Mouse (Mus musculus) embryo, embryonic 11.5 days (tissue): ENCODE results near the gene Xkr7.
A peak's percentile ranks its signal among the peaks of the same experiment; 100 is the strongest.

Experiments used
- DNase-seq: peaks from one replicate; pipeline ENCODE4 v3.0.0-alpha.2; 2012; ENCODE audit warnings: low read depth, low spot score

Gene Xkr7

DNA sequence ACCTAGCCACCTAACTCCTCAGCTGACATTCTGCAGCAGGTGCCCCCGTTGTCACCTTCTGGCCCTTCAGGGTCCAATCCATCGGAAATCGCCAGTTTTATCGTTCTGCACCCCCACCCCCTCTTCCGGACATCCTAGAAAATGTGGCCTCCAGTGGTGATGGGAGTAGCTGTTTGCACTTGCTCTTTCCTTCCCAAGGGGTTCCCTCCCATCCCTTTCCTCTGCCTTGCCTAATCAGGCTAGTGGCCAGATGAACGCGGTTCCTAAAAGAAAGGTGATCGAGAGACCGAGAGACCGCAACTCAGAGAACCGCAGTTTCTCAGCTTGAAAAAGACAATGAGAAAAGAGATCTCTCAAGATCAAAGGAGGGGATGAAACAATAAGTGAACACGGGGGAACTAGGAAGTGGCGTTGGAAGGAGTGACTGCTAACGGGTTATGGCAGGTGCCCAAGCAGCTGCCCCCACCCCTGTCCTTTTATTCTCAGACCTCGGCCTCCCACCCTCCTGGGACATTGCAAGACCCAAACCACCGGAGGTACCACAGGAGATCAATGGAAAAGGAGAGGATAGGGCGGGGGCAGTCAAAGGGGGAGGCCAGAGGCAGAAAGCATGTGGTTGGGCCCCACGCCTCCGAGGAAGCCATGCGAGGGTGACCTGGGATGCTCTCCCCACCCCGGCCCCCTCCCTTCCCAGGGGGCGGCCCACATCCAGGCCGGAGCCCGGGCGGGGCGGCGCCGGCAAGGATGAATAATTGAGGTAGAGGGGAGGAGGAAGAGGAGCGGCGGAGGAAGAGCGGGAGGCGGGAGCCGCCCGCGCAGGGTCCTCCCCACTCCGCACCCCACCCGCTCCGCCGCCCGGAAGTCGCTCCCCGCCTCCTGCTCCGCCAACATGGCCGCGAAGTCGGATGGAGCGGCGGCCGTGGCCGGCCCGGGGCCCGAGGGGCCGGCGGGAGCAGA lies at the start of gene Xkr7:
Gene Xkr7, plus strand, starts transcription at position 727 of the 957 bp plus-strand sequence.
- no peak for DNase-seq

- no peak for DNase-seq
These were observed 46.1 kb upstream of the Xkr7 start for GRCm38 (mm10) chr2:152985582-152985981.

GRCm38 (mm10) chr2:152991529-152991928 lies 40.1 kb upstream of the Xkr7 start:
- no peak for DNase-seq

DNA sequence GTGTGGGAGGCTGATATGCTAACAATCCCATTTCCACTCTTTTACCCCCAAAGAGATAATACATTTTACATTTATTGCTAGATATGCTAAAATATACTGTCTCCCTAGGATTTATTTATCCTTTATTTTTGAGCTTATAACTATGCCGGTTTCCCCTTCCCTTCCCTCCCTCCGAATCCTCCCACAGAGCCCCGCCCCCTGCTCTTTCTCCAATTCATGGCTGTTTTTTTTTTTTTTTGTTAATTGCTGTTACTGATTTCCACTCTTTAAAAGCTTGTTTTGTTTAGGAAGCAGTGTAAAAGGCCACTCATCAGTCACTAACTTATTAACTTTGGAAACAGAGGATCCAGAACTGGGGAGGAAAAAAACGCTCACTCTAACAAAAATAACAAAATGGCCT lies 34.6 kb upstream of the Xkr7 start:
- DNase-seq, result no peak

- DNase-seq, result no peak
These were observed 29.0 kb upstream of the Xkr7 start for GRCm38 (mm10) chr2:153002492-153003248.

DNA sequence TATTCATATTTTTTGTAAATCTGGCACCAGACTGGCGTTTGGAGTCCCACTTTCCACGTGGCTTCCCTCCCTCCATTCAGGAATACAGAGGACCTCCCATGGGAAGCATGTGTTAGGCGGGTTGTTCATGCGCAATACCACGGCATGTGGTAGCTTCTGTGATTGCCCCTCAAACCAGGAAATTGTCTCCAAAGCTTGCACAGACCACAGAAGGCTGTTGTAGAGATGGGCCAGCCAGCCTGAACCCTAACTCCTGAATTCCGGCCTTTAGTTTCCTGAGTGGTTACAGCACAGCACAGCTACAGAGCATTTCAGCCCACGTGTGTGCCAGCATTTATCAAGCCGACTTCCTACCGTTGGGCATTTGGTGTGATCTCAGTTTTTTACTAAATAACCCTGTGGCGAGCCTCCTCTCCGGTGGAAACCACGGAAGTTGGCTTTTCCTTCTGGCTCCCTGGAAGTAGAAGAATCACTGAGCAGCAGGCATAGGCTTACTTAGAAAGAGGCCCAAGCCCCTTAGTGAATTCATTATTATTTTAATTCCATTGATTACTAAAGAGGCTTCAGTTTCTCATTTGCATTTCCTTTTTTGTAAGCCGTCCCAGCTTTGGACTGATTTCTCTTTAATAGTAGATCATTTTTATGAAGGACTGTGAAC lies 27.8 kb upstream of the Xkr7 start:
- DNase-seq, result no peak

DNA sequence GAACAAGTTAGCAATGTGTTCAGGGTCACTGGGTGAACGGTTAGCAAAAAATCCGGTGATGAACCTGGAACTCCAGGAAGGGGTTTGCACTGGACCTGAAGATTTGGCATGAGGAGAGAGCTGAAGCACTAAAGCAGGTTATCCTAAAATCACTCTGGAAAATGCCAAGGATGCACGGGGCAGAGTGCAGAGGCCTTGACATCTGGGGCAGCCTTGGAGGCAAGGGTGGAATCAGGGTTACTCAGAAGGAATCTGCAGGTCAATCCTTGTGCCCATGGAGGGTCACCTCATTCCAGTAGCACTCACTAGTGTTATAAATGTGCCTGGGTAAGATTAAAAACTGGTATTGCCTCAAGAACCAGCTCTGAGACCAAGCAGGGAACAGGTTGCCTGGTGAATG lies 25.7 kb upstream of the Xkr7 start:
- DNase-seq, result no peak

DNA sequence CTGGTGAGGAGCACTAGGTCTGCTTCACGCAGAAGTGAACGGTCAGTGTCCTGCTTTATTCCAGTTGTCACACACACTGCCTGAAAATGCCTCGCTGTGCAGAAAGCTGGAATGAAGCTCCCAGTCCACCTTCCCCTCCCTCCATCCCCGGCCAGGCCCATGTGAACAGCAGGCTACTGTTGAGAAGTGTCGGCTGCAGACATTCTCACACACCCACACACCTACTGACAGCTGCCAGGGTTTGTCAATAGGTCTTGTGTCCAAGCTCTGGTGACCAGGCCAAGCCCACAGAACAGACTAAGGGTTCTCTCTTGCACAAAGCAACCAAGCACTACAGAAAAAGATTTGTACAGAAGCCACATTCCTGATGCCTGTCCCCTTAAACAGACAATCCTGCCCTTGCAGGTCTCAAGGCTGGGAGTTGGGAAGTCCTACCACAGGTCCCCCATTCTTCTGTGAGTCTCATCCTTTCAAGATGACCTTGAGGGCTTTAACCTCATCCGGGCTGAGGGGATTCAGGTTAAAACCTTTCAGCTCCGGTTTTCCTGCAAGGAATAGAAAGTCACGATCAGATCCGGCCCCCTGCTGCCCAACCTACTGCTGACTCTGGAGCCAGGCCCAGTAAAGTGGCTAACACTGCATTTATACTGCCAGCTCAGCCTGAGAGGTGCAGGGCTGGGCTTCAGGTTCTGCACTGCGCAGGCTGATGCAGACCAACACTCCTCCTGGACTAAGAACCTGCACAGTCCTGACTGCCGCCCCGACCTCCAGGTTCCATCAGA lies 22.3 kb upstream of the Xkr7 start:
- no peak for DNase-seq

DNA sequence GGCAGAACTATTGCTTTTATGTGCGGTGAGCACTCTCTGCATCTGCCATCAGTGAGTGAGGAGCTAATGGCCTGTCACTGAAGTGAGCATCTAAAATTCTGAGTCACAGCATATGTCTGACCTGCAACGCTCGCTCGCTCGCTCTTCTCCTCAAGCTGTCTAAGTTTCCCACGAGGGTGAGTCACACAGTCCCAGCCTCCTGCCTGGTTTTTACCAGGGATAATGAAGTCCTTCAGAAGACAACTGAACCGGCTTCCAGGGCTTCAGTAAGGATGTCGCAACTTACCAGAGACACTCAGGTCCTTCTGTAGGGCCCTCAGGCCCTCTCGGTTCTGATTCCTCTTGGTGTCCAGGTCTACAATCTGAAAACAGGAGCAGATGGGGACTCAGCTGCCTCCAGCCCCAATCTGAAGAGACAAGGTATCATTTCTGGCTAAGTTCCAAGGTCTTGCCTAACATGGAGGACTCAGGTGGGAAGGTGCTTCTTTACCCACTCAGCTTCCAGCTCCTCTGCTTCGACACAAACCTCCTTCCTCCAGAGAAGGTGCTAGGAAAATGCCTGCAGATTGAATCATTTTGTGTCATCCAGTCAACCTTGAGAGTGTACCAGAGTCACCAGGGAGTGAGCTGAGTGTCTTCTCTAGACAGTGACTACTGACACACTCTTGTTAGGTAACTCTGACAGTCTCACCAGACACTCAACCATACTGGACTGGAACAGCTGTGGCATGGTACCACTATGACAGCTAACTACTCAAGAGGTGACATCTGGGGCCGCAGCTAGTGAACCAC lies 17.7 kb upstream of the Xkr7 start:
- DNase-seq, result no peak

- DNase-seq, result peak; percentile 92
These were observed 16.7 kb upstream of the Xkr7 start, which contains the start of gene Pdrg1 for GRCm38 (mm10) chr2:153014758-153015593. Gene Pdrg1, minus strand, starts transcription at chr2:153015427.

- DNase-seq, result no peak
These were observed 15.8 kb upstream of the Xkr7 start for GRCm38 (mm10) chr2:153015804-153016203.

DNA sequence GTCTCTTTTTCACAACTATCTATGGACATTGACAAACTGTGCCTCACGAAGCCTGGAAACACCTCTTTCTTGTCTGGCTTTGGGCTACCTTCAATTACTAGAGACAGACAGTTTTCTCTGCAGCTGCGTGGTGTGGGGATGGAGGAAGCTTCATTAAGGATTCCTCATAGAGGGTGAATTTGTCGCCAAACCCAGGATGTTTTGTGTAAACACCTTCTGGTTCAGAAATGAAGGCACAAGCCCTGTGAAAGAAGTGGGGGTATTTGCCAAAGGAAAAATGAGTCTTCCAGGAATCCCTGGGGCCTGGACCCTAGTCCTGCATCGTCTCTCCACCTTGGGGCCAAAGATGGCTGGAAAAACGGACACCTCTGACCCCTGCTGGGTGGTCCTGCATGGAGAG lies 14.9 kb upstream of the Xkr7 start:
- DNase-seq, result no peak

DNA sequence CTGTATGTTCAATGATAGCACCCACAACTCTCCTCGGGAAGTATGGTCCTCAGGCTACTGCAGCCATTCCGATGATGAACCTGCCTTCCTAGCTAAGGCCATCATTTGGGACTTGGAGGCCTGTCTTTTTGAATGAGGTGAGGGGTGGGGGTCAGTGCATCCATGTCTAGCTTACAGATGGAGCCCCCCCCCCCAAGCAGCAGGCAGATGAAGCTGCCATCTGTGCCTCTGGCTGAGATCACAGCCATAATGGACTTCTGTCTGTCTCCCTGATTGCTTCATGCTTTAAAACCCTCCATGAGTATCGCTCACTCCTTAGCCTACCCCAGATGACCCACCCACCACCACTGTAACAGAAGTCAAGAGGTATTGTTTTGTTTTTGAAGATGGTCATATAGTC lies 12.3 kb upstream of the Xkr7 start:
- no peak for DNase-seq

GRCm38 (mm10) chr2:153021163-153021562 lies 10.5 kb upstream of the Xkr7 start:
- no peak for DNase-seq

GRCm38 (mm10) chr2:153022855-153023254 lies 8.8 kb upstream of the Xkr7 start:
- no peak for DNase-seq

GRCm38 (mm10) chr2:153026052-153026451 lies 5.6 kb upstream of the Xkr7 start:
- no peak for DNase-seq

GRCm38 (mm10) chr2:153027501-153027900 lies 4.2 kb upstream of the Xkr7 start:
- no peak for DNase-seq

- DNase-seq, result no peak
These were observed 1.2 kb upstream of the Xkr7 start for GRCm38 (mm10) chr2:153030422-153030821.

GRCm38 (mm10) chr2:153032083-153032842 lies 611 bp downstream of the Xkr7 start:
- DNase-seq, result peak; percentile 77
